Mouse (Mus musculus): ENCODE measurements around the gene Abhd5.
"Not testable (repeated sequence)": the region's sequence is repeated elsewhere in the genome, so short reads cannot be mapped to it uniquely, and the experiment has no call there.

The Abhd5 gene

GRCm38 (mm10) chr9:122351303-122352024 lies at the start of gene Abhd5:
Gene Abhd5, plus strand, starts transcription at chr9:122351608.
- DNase-seq (ENCODE audit: low spot score) = peak; percentile 93

GRCm38 (mm10) chr9:122305302-122305701 lies 46.1 kb upstream of the Abhd5 start:
- no peak for DNase-seq (ENCODE audit: low spot score)

GRCm38 (mm10) chr9:122309013-122309980 lies 42.1 kb upstream of the Abhd5 start:
- peak; percentile 86 for DNase-seq (ENCODE audit: low spot score)

- peak; percentile 95 for DNase-seq (ENCODE audit: low spot score)
Observed at GRCm38 (mm10) chr9:122310613-122311049, 40.8 kb upstream of the Abhd5 start.

- no peak for DNase-seq (ENCODE audit: low spot score)
Observed at GRCm38 (mm10) chr9:122311051-122311760, 40.2 kb upstream of the Abhd5 start.

GRCm38 (mm10) chr9:122312296-122312990 lies 39.0 kb upstream of the Abhd5 start:
- DNase-seq (ENCODE audit: low spot score) = no peak

- not testable (repeated sequence) for DNase-seq (ENCODE audit: low spot score)
Observed at GRCm38 (mm10) chr9:122313128-122313527, 38.3 kb upstream of the Abhd5 start.

GRCm38 (mm10) chr9:122314386-122314785 lies 37.0 kb upstream of the Abhd5 start:
- DNase-seq (ENCODE audit: low spot score) = peak; percentile 59

GRCm38 (mm10) chr9:122314942-122315341 lies 36.5 kb upstream of the Abhd5 start:
- DNase-seq (ENCODE audit: low spot score) = no peak

- DNase-seq (ENCODE audit: low spot score) = no peak
Observed at GRCm38 (mm10) chr9:122315501-122315900, 35.9 kb upstream of the Abhd5 start.

- no peak for DNase-seq (ENCODE audit: low spot score)
Observed at GRCm38 (mm10) chr9:122316562-122316961, 34.8 kb upstream of the Abhd5 start.

GRCm38 (mm10) chr9:122320626-122321025 lies 30.8 kb upstream of the Abhd5 start:
- DNase-seq (ENCODE audit: low spot score) = no peak

- no peak for DNase-seq (ENCODE audit: low spot score)
Observed at GRCm38 (mm10) chr9:122322356-122322755, 29.1 kb upstream of the Abhd5 start.

GRCm38 (mm10) chr9:122325996-122326395 lies 25.4 kb upstream of the Abhd5 start:
- DNase-seq (ENCODE audit: low spot score) = no peak

GRCm38 (mm10) chr9:122328199-122328598 lies 23.2 kb upstream of the Abhd5 start:
- no peak for DNase-seq (ENCODE audit: low spot score)

GRCm38 (mm10) chr9:122336677-122337076 lies 14.7 kb upstream of the Abhd5 start:
- no peak for DNase-seq (ENCODE audit: low spot score)

- no peak for DNase-seq (ENCODE audit: low spot score)
Observed at GRCm38 (mm10) chr9:122337510-122337931, 13.9 kb upstream of the Abhd5 start.

GRCm38 (mm10) chr9:122339972-122340371 lies 11.4 kb upstream of the Abhd5 start:
- no peak for DNase-seq (ENCODE audit: low spot score)

- no peak for DNase-seq (ENCODE audit: low spot score)
Observed at GRCm38 (mm10) chr9:122343399-122343798, 8.0 kb upstream of the Abhd5 start.

- no peak for DNase-seq (ENCODE audit: low spot score)
Observed at GRCm38 (mm10) chr9:122344560-122344959, 6.8 kb upstream of the Abhd5 start.

- DNase-seq (ENCODE audit: low spot score) = no peak
Observed at GRCm38 (mm10) chr9:122345291-122345690, 6.1 kb upstream of the Abhd5 start.

GRCm38 (mm10) chr9:122346059-122346458 lies 5.3 kb upstream of the Abhd5 start:
- DNase-seq (ENCODE audit: low spot score) = no peak
